Mouse (Mus musculus) neural tube, embryonic 12.5 days (tissue): ENCODE measurements around the gene Nfatc2. TPM values are rescaled to one million over a fixed set of nuclear protein-coding genes. Genes with fewer than 3 reads are reported as not detected.

Experiments
- ATAC-seq: fragments of 200-750 bp; cut with Nextera tagmentation; 2 replicates; pipeline ENCODE4 v1.8.0; 2017; ENCODE audit warnings: low read depth, mild to moderate bottlenecking, moderate TSS enrichment, moderate library complexity; ENCODE audit not compliant: low FRiP score
- H3K27ac ChIP-seq: fragments of 300-500 bp; sonication (generic); 2 replicates; pipeline ENCODE4 v1.5.1; 2016
- H3K27me3 ChIP-seq: fragments of 300-500 bp; sonication (generic); replicated peaks from 2 replicates; pipeline ENCODE4 v1.6.1; 2016; ENCODE audit warnings: mild to moderate bottlenecking
- H3K36me3 ChIP-seq: fragments of 300-500 bp; sonication (generic); 2 replicates; pipeline ENCODE4 v1.6.1; 2016; ENCODE audit warnings: mild to moderate bottlenecking
- H3K4me1 ChIP-seq: fragments of 300-500 bp; sonication (generic); 2 replicates; pipeline ENCODE4 v1.6.1; 2016
- H3K4me2 ChIP-seq: fragments of 300-500 bp; sonication (generic); replicated peaks from 2 replicates; pipeline ENCODE4 v1.6.1; 2016; ENCODE audit warnings: mild to moderate bottlenecking
- H3K4me3 ChIP-seq: fragments of 300-500 bp; sonication (generic); 2 replicates; pipeline ENCODE4 v1.5.1; 2016
- H3K9ac ChIP-seq: fragments of 300-500 bp; sonication (generic); 2 replicates; pipeline ENCODE4 v1.6.1; 2016; ENCODE audit warnings: mild to moderate bottlenecking
- H3K9me3 ChIP-seq: fragments of 300-500 bp; sonication (generic); 2 replicates; pipeline ENCODE4 v1.6.1; 2016; ENCODE audit warnings: mild to moderate bottlenecking
- WGBS: fragments of 180-500 bp; shearing (Covaris S2); methylation state at CpG from one replicate; pipeline ENCODE4 v1.1.7; 2016; 5-methylcytosine and 5-hydroxymethylcytosine counted together
- polyA plus RNA-seq: library from polyadenylated mRNA; unstranded; fragments of >200 nt; fragmentation: Nextera tagmentation; extraction: Ambion mirVana; gene quantifications from 2 replicates; pipeline ENCODE4 v1.2.1, GENCODE M21; 2016

Gene Nfatc2
- polyA plus RNA-seq, 1 experiment from 2014 or later: 1.5 TPM

GRCm38 (mm10) chr2:168586512-168586911, 14.9 kb downstream of the Nfatc2 start:
- no peaks in the 10 kb centered on the region for H3K9me3 ChIP-seq
- H3K4me3 ChIP-seq: no peak overlapping the region
- no peak for ATAC-seq
- H3K9ac ChIP-seq: no peak overlapping the region
- no peaks in the 10 kb centered on the region for H3K36me3 ChIP-seq
- WGBS: 91% methylated on average over 12 of the region's 12 CpGs
- H3K4me2 ChIP-seq: no peak overlapping the region
- H3K27ac ChIP-seq: no peak overlapping the region
- peaks cover 15% of the 10 kb centered on the region for H3K4me1 ChIP-seq
- H3K27me3 ChIP-seq: peaks cover 26% of the 10 kb centered on the region

DNA sequence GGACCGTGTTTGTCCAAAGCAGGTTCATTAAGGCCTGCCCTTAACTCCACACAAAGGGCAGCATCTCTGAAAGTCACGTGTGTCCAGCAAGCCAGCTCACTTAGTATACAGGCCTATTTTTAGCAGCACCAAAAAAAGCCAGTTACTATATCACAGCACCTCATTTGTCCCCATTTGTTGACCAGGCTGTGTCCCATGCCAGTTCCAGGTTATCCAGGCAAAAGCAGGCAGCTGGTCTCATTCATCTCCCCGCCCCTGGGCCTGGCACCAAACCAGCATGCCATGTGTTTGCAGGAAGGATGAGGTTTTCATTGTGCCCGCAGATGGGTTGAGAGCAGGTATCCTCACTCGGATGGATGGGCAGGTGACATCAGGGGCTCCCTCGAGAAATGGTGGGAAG, 16.6 kb downstream of the Nfatc2 start:
- no peak for ATAC-seq
- no peaks in the 10 kb centered on the region for H3K36me3 ChIP-seq
- no peak overlapping the region for H3K4me2 ChIP-seq
- H3K9ac ChIP-seq: no peak overlapping the region
- H3K9me3 ChIP-seq: no peaks in the 10 kb centered on the region
- peaks cover 18% of the 10 kb centered on the region for H3K4me1 ChIP-seq
- H3K4me3 ChIP-seq: no peak overlapping the region
- 81% methylated on average over 6 of the region's 6 CpGs for WGBS
- H3K27me3 ChIP-seq: peaks cover 10% of the 10 kb centered on the region; the same call in 1 of the 2 replicates
- H3K27ac ChIP-seq: no peak overlapping the region

- ATAC-seq: no peak
- peaks cover 5% of the 10 kb centered on the region; the same call in 1 of the 2 replicates for H3K27me3 ChIP-seq
- H3K4me1 ChIP-seq: peaks cover 14% of the 10 kb centered on the region; the same call in 1 of the 2 replicates
- WGBS: 67% methylated on average over 8 of the region's 8 CpGs
- H3K36me3 ChIP-seq: no peaks in the 10 kb centered on the region
- H3K9me3 ChIP-seq: no peaks in the 10 kb centered on the region
- H3K4me2 ChIP-seq: no peak overlapping the region
- H3K27ac ChIP-seq: no peak overlapping the region
- no peak overlapping the region for H3K9ac ChIP-seq
- H3K4me3 ChIP-seq: no peak overlapping the region
Observed at GRCm38 (mm10) chr2:168584408-168584807, 17.0 kb downstream of the Nfatc2 start.

- 84% methylated on average over 5 of the region's 5 CpGs for WGBS
- H3K9me3 ChIP-seq: no peaks in the 10 kb centered on the region
- H3K27ac ChIP-seq: no peak overlapping the region
- no peaks in the 10 kb centered on the region for H3K27me3 ChIP-seq
- H3K4me3 ChIP-seq: no peak overlapping the region
- no peak overlapping the region for H3K9ac ChIP-seq
- H3K4me1 ChIP-seq: peaks cover 14% of the 10 kb centered on the region; the same call in 1 of the 2 replicates
- H3K36me3 ChIP-seq: no peaks in the 10 kb centered on the region
- ATAC-seq: no peak
- no peak overlapping the region for H3K4me2 ChIP-seq
Observed at GRCm38 (mm10) chr2:168583084-168583483, 18.4 kb downstream of the Nfatc2 start.

DNA sequence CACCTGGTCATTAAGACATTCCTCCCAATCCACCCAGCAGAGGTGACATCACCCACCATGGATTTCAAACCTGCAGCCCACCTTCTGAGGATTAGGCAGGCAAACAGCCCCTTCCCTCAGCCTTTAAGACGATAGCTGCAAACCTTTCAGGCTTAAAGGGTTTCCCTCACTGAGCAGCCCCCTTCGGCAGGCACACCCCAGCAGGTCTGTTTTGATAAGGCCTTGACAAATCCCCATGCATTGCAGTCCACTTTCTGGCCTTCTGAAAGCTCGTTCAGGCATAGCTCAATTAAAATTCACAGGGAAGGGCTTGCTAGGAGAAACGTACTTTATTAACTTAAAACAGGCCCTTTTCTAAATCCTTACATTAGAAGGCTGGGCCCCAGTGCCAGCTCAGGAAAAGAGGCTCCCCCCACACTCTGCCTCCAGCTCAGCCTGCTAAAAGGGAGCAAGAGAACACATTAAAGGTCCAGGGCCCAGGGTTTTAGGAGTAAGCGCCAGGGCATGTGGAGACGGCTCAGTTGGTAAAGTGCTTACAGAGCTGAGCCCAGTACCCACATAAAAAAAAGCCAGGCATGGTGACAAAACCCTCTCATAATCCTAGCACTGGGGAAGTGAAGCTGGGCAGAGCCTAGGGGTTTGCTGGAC, 20.1 kb downstream of the Nfatc2 start:
- Histone ChIP-seq H3K9ac (no peak overlapping the region), H3K4me3 (no peak overlapping the region), H3K4me1 (peaks cover 14% of the 10 kb centered on the region; the same call in 1 of the 2 replicates), H3K4me2 (no peak overlapping the region), H3K27me3 (no peaks in the 10 kb centered on the region), H3K27ac (no peak overlapping the region), H3K36me3 (no peaks in the 10 kb centered on the region), H3K9me3 (no peaks in the 10 kb centered on the region)
- no peak for ATAC-seq
- WGBS: 59% methylated on average over 6 of the region's 6 CpGs

GRCm38 (mm10) chr2:168580295-168580915, 21.1 kb downstream of the Nfatc2 start:
- Histone ChIP-seq H3K27me3 (no peaks in the 10 kb centered on the region), H3K27ac (no peak overlapping the region), H3K9ac (no peak overlapping the region), H3K36me3 (no peaks in the 10 kb centered on the region), H3K4me1 (peaks cover 14% of the 10 kb centered on the region; the same call in 1 of the 2 replicates), H3K9me3 (no peaks in the 10 kb centered on the region), H3K4me3 (no peak overlapping the region), H3K4me2 (peak overlapping the region; percentile 27)
- no peak for ATAC-seq
- 58% methylated on average over 22 of the region's 22 CpGs for WGBS

GRCm38 (mm10) chr2:168579601-168580130, 21.8 kb downstream of the Nfatc2 start:
- Histone ChIP-seq H3K36me3 (no peaks in the 10 kb centered on the region), H3K4me2 (no peak overlapping the region), H3K27me3 (no peaks in the 10 kb centered on the region), H3K9ac (no peak overlapping the region), H3K4me3 (no peak overlapping the region), H3K9me3 (no peaks in the 10 kb centered on the region), H3K27ac (no peak overlapping the region), H3K4me1 (peaks cover 14% of the 10 kb centered on the region; the same call in 1 of the 2 replicates)
- WGBS: 81% methylated on average over 15 of the region's 15 CpGs
- no peak for ATAC-seq

GRCm38 (mm10) chr2:168579109-168579508, 22.3 kb downstream of the Nfatc2 start:
- H3K9ac ChIP-seq: no peak overlapping the region
- H3K4me3 ChIP-seq: no peak overlapping the region
- no peaks in the 10 kb centered on the region for H3K27me3 ChIP-seq
- no peaks in the 10 kb centered on the region for H3K9me3 ChIP-seq
- no peak overlapping the region for H3K4me2 ChIP-seq
- peaks cover 11% of the 10 kb centered on the region; the same call in 1 of the 2 replicates for H3K4me1 ChIP-seq
- no peaks in the 10 kb centered on the region for H3K36me3 ChIP-seq
- 91% methylated on average over 3 of the region's 3 CpGs for WGBS
- no peak overlapping the region for H3K27ac ChIP-seq
- ATAC-seq: no peak

DNA sequence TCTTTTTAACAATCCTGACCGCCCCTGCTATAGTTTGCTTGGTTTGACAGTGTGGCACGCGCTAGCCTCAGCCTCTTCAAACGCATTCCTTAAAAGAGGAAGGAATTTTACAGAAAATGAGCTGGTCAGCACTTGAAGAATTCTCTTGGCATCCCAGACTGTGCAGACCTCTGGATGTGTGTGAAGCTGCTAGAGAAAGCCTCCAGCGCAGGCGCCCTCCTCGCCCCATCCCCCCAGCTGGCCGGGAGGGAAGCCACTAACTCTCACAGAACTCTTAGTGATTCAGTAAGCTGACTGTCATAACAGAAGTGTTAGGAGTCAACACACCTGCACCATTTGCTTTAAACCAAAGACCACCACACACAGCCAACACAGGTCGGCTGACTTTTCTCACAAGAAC, 23.3 kb downstream of the Nfatc2 start:
- Histone ChIP-seq H3K4me1 (peaks cover 11% of the 10 kb centered on the region; the same call in 1 of the 2 replicates), H3K9me3 (no peaks in the 10 kb centered on the region), H3K27ac (no peak overlapping the region), H3K4me3 (no peak overlapping the region), H3K9ac (no peak overlapping the region), H3K36me3 (no peaks in the 10 kb centered on the region), H3K27me3 (no peaks in the 10 kb centered on the region), H3K4me2 (no peak overlapping the region)
- ATAC-seq: no peak
- WGBS: 65% methylated on average over 9 of the region's 9 CpGs

DNA sequence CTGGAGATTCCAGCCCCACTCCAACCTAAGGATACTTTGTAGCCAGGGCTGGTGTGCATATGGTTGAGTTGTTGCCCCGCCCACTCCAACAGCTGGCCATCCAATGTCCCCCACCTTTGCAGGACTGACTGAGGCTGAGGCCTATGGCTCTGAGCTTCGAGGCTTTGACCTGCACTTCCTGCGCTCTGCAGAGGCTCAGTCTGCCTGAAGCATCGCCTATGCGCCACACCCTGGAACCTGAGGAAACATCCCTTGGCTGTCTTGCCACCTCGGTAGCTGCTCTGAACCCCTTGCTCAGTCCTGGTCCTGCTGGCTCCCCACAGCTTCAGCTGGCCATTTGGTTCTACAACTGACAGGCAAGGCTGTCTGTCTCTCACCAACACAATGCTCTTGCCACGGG, 24.1 kb downstream of the Nfatc2 start:
- Histone ChIP-seq H3K27ac (no peak overlapping the region), H3K4me2 (no peak overlapping the region), H3K27me3 (no peaks in the 10 kb centered on the region), H3K9ac (no peak overlapping the region), H3K36me3 (no peaks in the 10 kb centered on the region), H3K9me3 (no peaks in the 10 kb centered on the region), H3K4me3 (no peak overlapping the region), H3K4me1 (peaks cover 11% of the 10 kb centered on the region; the same call in 1 of the 2 replicates)
- WGBS: 79% methylated on average over 7 of the region's 7 CpGs
- no peak for ATAC-seq

DNA sequence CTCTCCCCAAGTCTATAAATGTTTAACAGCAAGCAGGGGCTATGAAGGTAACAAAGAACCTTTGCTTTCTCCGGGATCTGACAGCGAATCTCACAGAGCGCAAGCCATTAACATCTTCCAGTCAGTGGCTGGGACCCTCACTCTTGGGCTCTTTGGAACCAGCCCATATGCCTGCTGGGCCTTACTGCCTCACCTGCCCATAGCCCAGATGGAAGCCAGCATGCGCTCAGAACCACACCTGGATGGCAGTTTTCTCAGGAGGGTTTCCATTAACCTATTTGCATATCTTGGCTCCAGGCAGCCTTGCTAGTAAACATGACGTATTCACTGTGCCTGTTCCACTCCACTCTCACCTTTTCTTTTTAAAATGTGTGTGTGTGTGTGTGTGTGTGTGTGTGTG, 25.6 kb downstream of the Nfatc2 start:
- Histone ChIP-seq H3K4me2 (no peak overlapping the region), H3K4me1 (peaks cover 7% of the 10 kb centered on the region; the same call in 1 of the 2 replicates), H3K4me3 (no peak overlapping the region), H3K27ac (no peak overlapping the region), H3K36me3 (no peaks in the 10 kb centered on the region), H3K27me3 (no peaks in the 10 kb centered on the region), H3K9me3 (no peaks in the 10 kb centered on the region), H3K9ac (no peak overlapping the region)
- ATAC-seq: no peak
- WGBS: 56% methylated on average over 5 of the region's 5 CpGs

DNA sequence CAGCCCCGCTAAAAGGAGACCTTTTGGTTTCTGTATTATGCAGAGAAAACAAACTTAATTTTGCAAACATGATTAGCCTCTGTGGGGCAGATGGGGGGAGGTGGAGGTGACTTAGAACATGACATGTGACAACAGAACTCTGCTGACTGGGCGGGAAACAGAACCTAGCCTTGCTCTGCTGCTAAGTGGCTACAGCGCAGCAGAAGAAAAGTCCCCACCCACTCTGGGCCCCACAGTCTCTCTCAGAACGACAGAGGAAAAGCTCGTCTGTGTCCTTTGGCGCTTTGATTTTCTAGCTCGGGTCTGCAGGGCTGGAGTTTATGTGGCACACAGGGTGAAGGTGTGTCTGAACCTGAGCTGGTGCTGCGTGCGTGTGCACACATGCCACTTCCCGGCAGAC, 26.5 kb downstream of the Nfatc2 start:
- no peaks in the 10 kb centered on the region for H3K27me3 ChIP-seq
- H3K36me3 ChIP-seq: no peaks in the 10 kb centered on the region
- H3K4me1 ChIP-seq: no peaks in the 10 kb centered on the region
- no peak for ATAC-seq
- no peak overlapping the region for H3K27ac ChIP-seq
- WGBS: 74% methylated on average over 10 of the region's 10 CpGs
- no peaks in the 10 kb centered on the region for H3K9me3 ChIP-seq
- no peak overlapping the region for H3K4me2 ChIP-seq
- no peak overlapping the region for H3K9ac ChIP-seq
- no peak overlapping the region for H3K4me3 ChIP-seq
